Mouse (Mus musculus) MEL (cell line): ENCODE data around the gene 2900011O08Rik. TPM values are rescaled to one million over a fixed set of nuclear protein-coding genes. Genes with fewer than 3 reads are reported as not detected.

Experiments used
- DNase-seq: peaks from one replicate; pipeline ENCODE4 v3.0.0; 2011; ENCODE audit warnings: low read depth, low spot score
- H3K27ac ChIP-seq: 2 replicates; pipeline ENCODE4 v1.5.1; 2012; ENCODE audit warnings: low read depth, mild to moderate bottlenecking, control low read depth, low read length, moderate library complexity; ENCODE audit not compliant: control insufficient read depth
- H3K27me3 ChIP-seq, 2 experiments: fragments of 150-350 bp in 1 of 2; sonication (generic) in 1 of 2; 2 replicates each; pipeline ENCODE4 v1.6.1; 2012; ENCODE audit warnings: low read length in 2 of 2, mild to moderate bottlenecking in 2 of 2, improper control_type of control experiment in 1 of 2, moderate library complexity in 1 of 2; ENCODE audit not compliant: insufficient read depth in 2 of 2, control insufficient read depth in 1 of 2
- H3K36me3 ChIP-seq, 2 experiments: 2 replicates each; pipeline ENCODE4 v1.6.1; 2012 to 2014; ENCODE audit warnings: low read length in 2 of 2, improper control_type of control experiment in 1 of 2, inconsistent platforms in 1 of 2, mild to moderate bottlenecking in 1 of 2; ENCODE audit not compliant: insufficient read depth in 2 of 2, control insufficient read depth in 1 of 2
- H3K4me1 ChIP-seq, 2 experiments: fragments of 150-350 bp in 1 of 2; sonication (generic) in 1 of 2; 2 replicates each; pipeline ENCODE4 v1.6.1; 2012; ENCODE audit warnings: low read length in 2 of 2, improper control_type of control experiment in 1 of 2, mild to moderate bottlenecking in 1 of 2; ENCODE audit not compliant: insufficient read depth in 2 of 2, control insufficient read depth in 1 of 2
- H3K4me3 ChIP-seq, 2 experiments: fragments of 150-350 bp in 1 of 2; sonication (generic) in 1 of 2; 2 replicates each; pipeline ENCODE4 v1.5.1; 2012; ENCODE audit warnings: low read depth in 2 of 2, low read length in 2 of 2, mild to moderate bottlenecking in 2 of 2, moderate library complexity in 2 of 2, control low read depth in 1 of 2, improper control_type of control experiment in 1 of 2; ENCODE audit not compliant: control insufficient read depth in 1 of 2, insufficient read depth in 1 of 2
- H3K79me2 ChIP-seq: 2 replicates; pipeline ENCODE4 v1.6.1; 2012; ENCODE audit warnings: mild to moderate bottlenecking, low read length, moderate library complexity; ENCODE audit not compliant: control insufficient read depth, poor library complexity, insufficient read depth
- H3K9ac ChIP-seq: 2 replicates; pipeline ENCODE4 v1.6.1; 2012; ENCODE audit warnings: low read depth, mild to moderate bottlenecking, control low read depth, low read length, moderate library complexity; ENCODE audit not compliant: control insufficient read depth, poor library complexity, severe bottlenecking
- H3K9me3 ChIP-seq: fragments of 150-350 bp; sonication (generic); replicated peaks from 2 replicates; pipeline ENCODE4 v1.6.1; 2012; ENCODE audit warnings: mild to moderate bottlenecking, low read length, improper control_type of control experiment, moderate library complexity; ENCODE audit not compliant: insufficient read depth
- BHLHE40 ChIP-seq: IDR thresholded peaks from 2 replicates; pipeline ENCODE4 v1.6.1; 2012; ENCODE audit warnings: low read depth, mild to moderate bottlenecking, inconsistent platforms, low read length, improper control_type of control experiment, borderline replicate concordance
- CHD1 ChIP-seq: IDR thresholded peaks from 2 replicates; pipeline ENCODE4 v1.6.1; 2012; ENCODE audit warnings: low read depth, mild to moderate bottlenecking, inconsistent platforms, low read length, improper control_type of control experiment
- CTCF ChIP-seq, 3 experiments: IDR thresholded peaks in 2 of 3; conservative IDR thresholded peaks in 1 of 3; 2 replicates each; pipeline ENCODE4 v1.5.1; 2011 to 2012; ENCODE audit warnings: low read length in 3 of 3, low read depth in 2 of 3, mild to moderate bottlenecking in 2 of 3, improper control_type of control experiment in 1 of 3, inconsistent platforms in 1 of 3, mixed read lengths in 1 of 3, moderate library complexity in 1 of 3; ENCODE audit not compliant: control insufficient read depth in 1 of 3, insufficient read depth in 1 of 3, poor library complexity in 1 of 3, severe bottlenecking in 1 of 3
- ELF1 ChIP-seq: IDR thresholded peaks from 2 replicates; pipeline ENCODE4 v1.6.1; 2014; ENCODE audit warnings: low read depth, mild to moderate bottlenecking, inconsistent platforms, low read length, improper control_type of control experiment, moderate library complexity
- ETS1 ChIP-seq: IDR thresholded peaks from 2 replicates; pipeline ENCODE4 v1.6.1; 2012; ENCODE audit warnings: low read depth, mild to moderate bottlenecking, inconsistent platforms, low read length, improper control_type of control experiment, moderate library complexity
- GABPA ChIP-seq: IDR thresholded peaks from 2 replicates; pipeline ENCODE4 v1.6.1; 2012; ENCODE audit warnings: low read depth, mild to moderate bottlenecking, inconsistent platforms, low read length, improper control_type of control experiment, moderate library complexity
- KAT2A ChIP-seq: conservative IDR thresholded peaks from 2 replicates; pipeline ENCODE4 v1.6.1; 2012; ENCODE audit warnings: low read depth, low read length, improper control_type of control experiment, inconsistent platforms
- MAFK ChIP-seq: IDR thresholded peaks from 2 replicates; pipeline ENCODE4 v1.6.1; 2011; ENCODE audit warnings: low read depth, mild to moderate bottlenecking, low read length, improper control_type of control experiment, borderline replicate concordance
- MAX ChIP-seq: IDR thresholded peaks from 2 replicates; pipeline ENCODE4 v1.6.1; 2011; ENCODE audit warnings: low read length, improper control_type of control experiment
- MAZ ChIP-seq: IDR thresholded peaks from 2 replicates; pipeline ENCODE4 v1.6.1; 2012; ENCODE audit warnings: low read depth, mild to moderate bottlenecking, inconsistent platforms, low read length, improper control_type of control experiment
- MEF2A ChIP-seq: IDR thresholded peaks from 2 replicates; pipeline ENCODE4 v1.6.1; 2014; ENCODE audit warnings: low read depth, mild to moderate bottlenecking, inconsistent platforms, low read length, improper control_type of control experiment; ENCODE audit not compliant: poor library complexity, insufficient replicate concordance, severe bottlenecking; ENCODE audit errors: extremely low read depth
- MXI1 ChIP-seq: IDR thresholded peaks from 2 replicates; pipeline ENCODE4 v1.6.1; 2011; ENCODE audit warnings: mild to moderate bottlenecking, low read depth, low read length, improper control_type of control experiment
- MYC ChIP-seq: IDR thresholded peaks from 2 replicates; pipeline ENCODE4 v1.6.1; 2011; ENCODE audit warnings: low read depth, mild to moderate bottlenecking, low read length, improper control_type of control experiment, moderate library complexity
- POLR2A ChIP-seq, 2 experiments: IDR thresholded peaks; 2 replicates each; pipeline ENCODE4 v1.6.1; 2011 to 2012; ENCODE audit warnings: low read length in 2 of 2, mild to moderate bottlenecking in 2 of 2, control low read depth in 1 of 2, improper control_type of control experiment in 1 of 2, low read depth in 1 of 2, moderate library complexity in 1 of 2; ENCODE audit not compliant: control insufficient read depth in 1 of 2, insufficient read depth in 1 of 2, poor library complexity in 1 of 2
- POLR2AphosphoS2 ChIP-seq: IDR thresholded peaks from 2 replicates; pipeline ENCODE4 v1.6.1; 2011; ENCODE audit warnings: low read length, improper control_type of control experiment
- RCOR1 ChIP-seq: IDR thresholded peaks from 2 replicates; pipeline ENCODE4 v1.6.1; 2012; ENCODE audit warnings: low read depth, mild to moderate bottlenecking, inconsistent platforms, low read length, improper control_type of control experiment
- SIN3A ChIP-seq: IDR thresholded peaks from 2 replicates; pipeline ENCODE4 v1.6.1; 2012; ENCODE audit warnings: low read length, improper control_type of control experiment, inconsistent platforms
- TBP ChIP-seq: IDR thresholded peaks from 2 replicates; pipeline ENCODE4 v1.8.0; 2011; ENCODE audit warnings: low read depth, low read length, improper control_type of control experiment
- UBTF ChIP-seq: IDR thresholded peaks from 2 replicates; pipeline ENCODE4 v1.6.1; 2012; ENCODE audit warnings: low read depth, mild to moderate bottlenecking, inconsistent platforms, low read length, improper control_type of control experiment, moderate library complexity, borderline replicate concordance; ENCODE audit not compliant: insufficient read depth
- ZC3H11A ChIP-seq: IDR thresholded peaks from 2 replicates; pipeline ENCODE4 v1.6.1; 2012; ENCODE audit warnings: low read depth, mild to moderate bottlenecking, inconsistent platforms, low read length, improper control_type of control experiment
- ZMIZ1 ChIP-seq: IDR thresholded peaks from 2 replicates; pipeline ENCODE4 v1.6.1; 2012; ENCODE audit warnings: low read depth, mild to moderate bottlenecking, inconsistent platforms, low read length, improper control_type of control experiment, moderate library complexity
- polyA plus RNA-seq, 2 experiments: library from polyadenylated mRNA; stranded (reverse) in 1 of 2; unstranded in 1 of 2; fragments of >175 nt in 1 of 2; fragments of >200 nt in 1 of 2; gene quantifications; 2 replicates each; pipeline versions ENCODE4 v1.2.1 to v1.2.4; 2012; ENCODE audit warnings: low replicate concordance in 2 of 2, low read depth in 1 of 2; ENCODE audit not compliant: insufficient read length in 2 of 2, insufficient read depth in 1 of 2, missing spikeins in 1 of 2
- total RNA-seq: library from RNA; depleted of rRNA; stranded (reverse); fragments of 300-350 nt; gene quantifications from 2 replicates; pipeline ENCODE4 v1.2.3, GENCODE M21; 2012

The 2900011O08Rik gene
- total and polyA plus RNA-seq, 3 experiments, result 0.04 TPM; not detected in 2

DNA sequence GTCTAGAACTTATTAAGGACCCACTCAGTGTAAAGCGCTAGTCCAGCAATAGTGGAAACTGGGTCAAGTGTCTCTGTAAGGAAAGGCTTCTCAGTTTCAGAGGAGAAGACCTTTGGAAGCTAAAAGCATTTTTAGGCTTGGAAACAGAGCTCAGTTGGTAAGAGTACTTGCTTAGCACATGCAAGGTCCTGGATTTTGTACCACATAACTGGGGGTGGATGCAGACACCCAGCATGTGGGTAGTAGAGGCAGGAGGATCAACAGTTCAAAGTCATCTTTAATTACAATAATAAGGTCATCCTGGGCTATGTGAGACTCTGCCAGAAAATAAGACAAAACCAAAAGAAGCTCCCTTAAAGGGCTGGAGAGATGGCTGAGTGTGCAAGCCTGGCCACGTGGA is 21.7 kb downstream of the 2900011O08Rik start:
- H3K79me2 ChIP-seq, result no peaks in the 10 kb centered on the region
- no peaks in the 10 kb centered on the region for H3K36me3 ChIP-seq
- TF ChIP-seq ELF1 (no peak), MAZ (no peak)
- peaks cover 0 to 5% of the 10 kb centered on the region in 2 experiments; a peak in 2 of 4 replicates for H3K27me3 ChIP-seq
- no peaks in the 10 kb centered on the region for H3K4me1 ChIP-seq
- H3K9ac ChIP-seq, result no peak overlapping the region
- no peaks in the 10 kb centered on the region for H3K9me3 ChIP-seq
- no peak overlapping the region for H3K4me3 ChIP-seq
- no peak overlapping the region for H3K27ac ChIP-seq
- DNase-seq, result no peak

DNA sequence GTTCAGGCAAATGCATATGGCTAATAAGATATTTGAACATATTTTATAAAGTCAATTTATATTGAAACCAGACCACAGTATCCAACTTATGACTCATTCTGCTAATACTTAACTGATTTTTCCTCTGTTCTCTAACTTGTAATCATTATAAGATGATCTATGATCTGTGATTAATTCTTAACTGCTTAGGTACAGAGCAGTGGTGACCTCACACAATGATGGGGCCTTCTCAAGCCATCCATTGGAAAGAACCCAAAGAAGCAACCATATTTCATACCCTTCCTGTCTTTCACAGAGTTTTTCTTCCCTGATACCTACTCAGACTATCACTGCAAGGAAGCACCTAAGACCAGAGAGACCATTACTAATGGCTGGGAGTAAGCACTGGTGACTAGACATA is 22.3 kb downstream of the 2900011O08Rik start:
- TF ChIP-seq GABPA, result no peak
- no peak for TF ChIP-seq POLR2A (IDR thresholded peaks at IDR 0.05; ENCODE audit: control insufficient read depth in 1 of 2, insufficient read depth in 1 of 2, low read depth in 1 of 2, low read length in 2 of 2, poor library complexity in 1 of 2)
- no peak for TF ChIP-seq ETS1
- no peak for TF ChIP-seq SIN3A
- TF ChIP-seq ELF1, result no peak
- H3K4me3 ChIP-seq, result no peak overlapping the region
- no peaks in the 10 kb centered on the region for H3K36me3 ChIP-seq
- peaks cover 0 to 5% of the 10 kb centered on the region in 2 experiments; a peak in 2 of 4 replicates for H3K27me3 ChIP-seq
- no peak overlapping the region for H3K27ac ChIP-seq
- no peak overlapping the region for H3K9ac ChIP-seq
- H3K9me3 ChIP-seq, result no peaks in the 10 kb centered on the region
- no peaks in the 10 kb centered on the region for H3K4me1 ChIP-seq
- H3K79me2 ChIP-seq, result no peaks in the 10 kb centered on the region
- DNase-seq, result no peak

GRCm38 (mm10) chr16:14009966-14010365 is 23.6 kb downstream of the 2900011O08Rik start:
- no peaks in the 10 kb centered on the region for H3K4me1 ChIP-seq
- no peak overlapping the region for H3K27ac ChIP-seq
- no peak overlapping the region for H3K9ac ChIP-seq
- H3K4me3 ChIP-seq, result no peak overlapping the region
- no peak for TF ChIP-seq MAX
- TF ChIP-seq MAZ, result no peak
- no peak for TF ChIP-seq POLR2AphosphoS2
- no peak for TF ChIP-seq MAFK
- TF ChIP-seq MEF2A, result no peak
- no peak for TF ChIP-seq RCOR1
- no peak for TF ChIP-seq UBTF
- TF ChIP-seq KAT2A, result no peak
- TF ChIP-seq POLR2A (IDR thresholded peaks at IDR 0.05; ENCODE audit: control insufficient read depth in 1 of 2, insufficient read depth in 1 of 2, low read depth in 1 of 2, low read length in 2 of 2, poor library complexity in 1 of 2), result no peak
- TF ChIP-seq ETS1, result no peak
- no peak for TF ChIP-seq MYC
- no peak for TF ChIP-seq BHLHE40
- no peak for TF ChIP-seq ZMIZ1
- TF ChIP-seq ZC3H11A, result no peak
- TF ChIP-seq CTCF (IDR thresholded peaks at IDR 0.05 in 2 of 3, conservative IDR thresholded peaks at IDR 0.05 in 1 of 3; ENCODE audit: control insufficient read depth in 1 of 3, insufficient read depth in 1 of 3, low read depth in 2 of 3, low read length in 3 of 3, poor library complexity in 1 of 3, severe bottlenecking in 1 of 3), result no peak
- TF ChIP-seq CHD1, result no peak
- no peak for TF ChIP-seq MXI1
- TF ChIP-seq TBP, result no peak
- peaks cover 0 to 5% of the 10 kb centered on the region in 2 experiments; a peak in 1 of 4 replicates for H3K27me3 ChIP-seq
- H3K79me2 ChIP-seq, result no peaks in the 10 kb centered on the region
- H3K36me3 ChIP-seq, result no peaks in the 10 kb centered on the region
- H3K9me3 ChIP-seq, result no peaks in the 10 kb centered on the region
- no peak for DNase-seq
